Mouse (Mus musculus) stomach, embryonic 15.5 days (tissue): ENCODE results near the gene Plcl2. TPM values are rescaled to one million over a fixed set of nuclear protein-coding genes. Genes with fewer than 3 reads are reported as not detected.
A peak's percentile ranks its signal among the peaks of the same experiment; 100 is the strongest.

ENCODE experiments used
- ATAC-seq: fragments of 200-750 bp; cut with Nextera tagmentation; 2 replicates; pipeline ENCODE4 v1.8.0; 2017; ENCODE audit warnings: low read depth, moderate number of reproducible peaks, moderate TSS enrichment; ENCODE audit not compliant: insufficient read depth, low FRiP score
- H3K27ac ChIP-seq: fragments of 300-500 bp; sonication (generic); 2 replicates; pipeline ENCODE4 v1.5.1; 2015; ENCODE audit warnings: mild to moderate bottlenecking, inconsistent platforms
- H3K27me3 ChIP-seq: fragments of 300-500 bp; sonication (generic); replicated peaks from 2 replicates; pipeline ENCODE4 v1.6.1; 2015; ENCODE audit warnings: inconsistent platforms
- H3K36me3 ChIP-seq: fragments of 300-500 bp; sonication (generic); 2 replicates; pipeline ENCODE4 v1.6.1; 2015; ENCODE audit warnings: inconsistent platforms
- H3K4me1 ChIP-seq: fragments of 300-500 bp; sonication (generic); 2 replicates; pipeline ENCODE4 v1.6.1; 2015; ENCODE audit warnings: inconsistent platforms
- H3K4me2 ChIP-seq: fragments of 300-500 bp; sonication (generic); 2 replicates; pipeline ENCODE4 v1.6.1; 2015; ENCODE audit warnings: mild to moderate bottlenecking, inconsistent platforms
- H3K4me3 ChIP-seq: fragments of 300-500 bp; sonication (generic); replicated peaks from 2 replicates; pipeline ENCODE4 v1.5.1; 2015; ENCODE audit warnings: inconsistent platforms
- H3K9ac ChIP-seq: fragments of 300-500 bp; sonication (generic); 2 replicates; pipeline ENCODE4 v1.6.1; 2015; ENCODE audit warnings: inconsistent platforms
- H3K9me3 ChIP-seq: fragments of 300-500 bp; sonication (generic); 2 replicates; pipeline ENCODE4 v1.6.1; 2016; ENCODE audit warnings: inconsistent platforms
- WGBS: fragments of 180-500 bp; shearing (Covaris S2); methylation state at CpG from one replicate; pipeline ENCODE4 v1.1.7; 2015; 5-methylcytosine and 5-hydroxymethylcytosine counted together
- polyA plus RNA-seq: library from polyadenylated mRNA; unstranded; fragments of >200 nt; fragmentation: Nextera tagmentation; extraction: Ambion mirVana; gene quantifications from 2 replicates; pipeline ENCODE4 v1.2.1, GENCODE M21; 2015

The Plcl2 gene
- polyA plus RNA-seq, 1 experiment from 2014 or later = 3.7 TPM

- H3K9ac ChIP-seq = no peak overlapping the region
- ATAC-seq = no peak
- no peaks in the 10 kb centered on the region for H3K4me1 ChIP-seq
- no peak overlapping the region for H3K27ac ChIP-seq
- H3K4me3 ChIP-seq = no peak overlapping the region
- no peaks in the 10 kb centered on the region for H3K9me3 ChIP-seq
- WGBS = 76% methylated on average over 4 of the region's 4 CpGs
- H3K4me2 ChIP-seq = no peak overlapping the region
- no peaks in the 10 kb centered on the region for H3K36me3 ChIP-seq
- H3K27me3 ChIP-seq = no peaks in the 10 kb centered on the region
These were observed 159.5 kb downstream of the Plcl2 start for GRCm38 (mm10) chr17:50668681-50669208.

GRCm38 (mm10) chr17:50671416-50671815, 162.2 kb downstream of the Plcl2 start:
- Histone ChIP-seq H3K4me3 (no peak overlapping the region), H3K9ac (no peak overlapping the region), H3K27me3 (no peaks in the 10 kb centered on the region), H3K27ac (no peak overlapping the region), H3K4me1 (no peaks in the 10 kb centered on the region), H3K36me3 (no peaks in the 10 kb centered on the region), H3K4me2 (no peak overlapping the region), H3K9me3 (no peaks in the 10 kb centered on the region)
- ATAC-seq = no peak
- 55% methylated on average over 5 of the region's 5 CpGs for WGBS

- no peak for ATAC-seq
- Histone ChIP-seq H3K9me3 (no peaks in the 10 kb centered on the region), H3K4me3 (no peak overlapping the region), H3K9ac (no peak overlapping the region), H3K4me1 (0 out of 2 replicates have a peak, but pooled peaks cover 6% of the 10 kb centered on the region), H3K27ac (no peak overlapping the region), H3K27me3 (no peaks in the 10 kb centered on the region), H3K4me2 (no peak overlapping the region), H3K36me3 (no peaks in the 10 kb centered on the region)
- WGBS = 71% methylated on average over 7 of the region's 7 CpGs
These were observed 165.4 kb downstream of the Plcl2 start for GRCm38 (mm10) chr17:50674580-50674979.

- 65% methylated on average over 11 of the region's 11 CpGs for whole genome bisulfite sequencing
- Histone ChIP-seq H3K27ac (no peak overlapping the region), H3K4me3 (no peak overlapping the region), H3K4me2 (no peak overlapping the region), H3K27me3 (no peaks in the 10 kb centered on the region), H3K4me1 (0 out of 2 replicates have a peak, but pooled peaks cover 7% of the 10 kb centered on the region), H3K9me3 (no peaks in the 10 kb centered on the region), H3K9ac (no peak overlapping the region), H3K36me3 (no peaks in the 10 kb centered on the region)
- ATAC-seq = no peak
These were observed 166.0 kb downstream of the Plcl2 start for GRCm38 (mm10) chr17:50675231-50675630.

GRCm38 (mm10) chr17:50677334-50677733, 168.1 kb downstream of the Plcl2 start:
- H3K4me3 ChIP-seq = no peak overlapping the region
- 0 out of 2 replicates have a peak, but pooled peaks cover 7% of the 10 kb centered on the region for H3K4me1 ChIP-seq
- 94% methylated on average over 14 of the region's 14 CpGs for WGBS
- no peaks in the 10 kb centered on the region for H3K9me3 ChIP-seq
- H3K9ac ChIP-seq = no peak overlapping the region
- ATAC-seq = no peak; the same call in 1 of the 2 replicates
- H3K4me2 ChIP-seq = no peak overlapping the region
- H3K27me3 ChIP-seq = no peaks in the 10 kb centered on the region
- 0 out of 2 replicates have a peak overlapping the region, but pooled peaks have one; percentile 64 for H3K27ac ChIP-seq
- no peaks in the 10 kb centered on the region for H3K36me3 ChIP-seq

GRCm38 (mm10) chr17:50677978-50678712, 168.9 kb downstream of the Plcl2 start:
- H3K4me1 ChIP-seq = 0 out of 2 replicates have a peak, but pooled peaks cover 7% of the 10 kb centered on the region

GRCm38 (mm10) chr17:50678748-50679147, 169.5 kb downstream of the Plcl2 start:
- ATAC-seq = no peak
- WGBS = 67% methylated on average over 2 of the region's 2 CpGs
- Histone ChIP-seq H3K4me2 (no peak overlapping the region), H3K4me1 (0 out of 2 replicates have a peak, but pooled peaks cover 7% of the 10 kb centered on the region), H3K4me3 (no peak overlapping the region), H3K27ac (peak overlapping the region; percentile 64; the same call in 1 of the 2 replicates), H3K36me3 (no peaks in the 10 kb centered on the region), H3K9me3 (no peaks in the 10 kb centered on the region), H3K9ac (no peak overlapping the region), H3K27me3 (no peaks in the 10 kb centered on the region)

More at GRCm38 (mm10) chr17:50677978-50678712, 168.9 kb downstream of the Plcl2 start:
- ATAC-seq = peak; percentile 62; the same call in 1 of the 2 replicates
- 40% methylated on average over 10 of the region's 10 CpGs for WGBS
- no peaks in the 10 kb centered on the region for H3K27me3 ChIP-seq
- H3K4me3 ChIP-seq = no peak overlapping the region
- H3K9me3 ChIP-seq = no peaks in the 10 kb centered on the region
- peak overlapping the region; percentile 8; the same call in 1 of the 2 replicates for H3K4me2 ChIP-seq
- H3K9ac ChIP-seq = no peak overlapping the region
- H3K36me3 ChIP-seq = no peaks in the 10 kb centered on the region
- H3K27ac ChIP-seq = peak overlapping the region; percentile 64; the same call in 1 of the 2 replicates

GRCm38 (mm10) chr17:50679613-50680534, 170.7 kb downstream of the Plcl2 start:
- Histone ChIP-seq H3K9ac (no peak overlapping the region), H3K4me1 (0 out of 2 replicates have a peak, but pooled peaks cover 7% of the 10 kb centered on the region), H3K9me3 (no peaks in the 10 kb centered on the region), H3K4me2 (no peak overlapping the region), H3K27ac (no peak overlapping the region), H3K27me3 (no peaks in the 10 kb centered on the region), H3K36me3 (no peaks in the 10 kb centered on the region), H3K4me3 (no peak overlapping the region)
- ATAC-seq = no peak
- 83% methylated on average over 12 of the region's 12 CpGs for WGBS

GRCm38 (mm10) chr17:50682696-50683095, 173.5 kb downstream of the Plcl2 start:
- H3K4me3 ChIP-seq = no peak overlapping the region
- WGBS = 75% methylated on average over 3 of the region's 3 CpGs
- H3K4me2 ChIP-seq = no peak overlapping the region
- H3K4me1 ChIP-seq = 0 out of 2 replicates have a peak, but pooled peaks cover 3% of the 10 kb centered on the region
- no peaks in the 10 kb centered on the region for H3K27me3 ChIP-seq
- H3K36me3 ChIP-seq = no peaks in the 10 kb centered on the region
- no peak overlapping the region for H3K27ac ChIP-seq
- H3K9me3 ChIP-seq = no peaks in the 10 kb centered on the region
- ATAC-seq = no peak
- H3K9ac ChIP-seq = no peak overlapping the region

GRCm38 (mm10) chr17:50684960-50685645, 175.9 kb downstream of the Plcl2 start:
- Histone ChIP-seq H3K9ac (no peak overlapping the region), H3K4me1 (no peaks in the 10 kb centered on the region), H3K27me3 (no peaks in the 10 kb centered on the region), H3K4me3 (no peak overlapping the region), H3K27ac (no peak overlapping the region), H3K9me3 (no peaks in the 10 kb centered on the region), H3K36me3 (no peaks in the 10 kb centered on the region), H3K4me2 (no peak overlapping the region)
- ATAC-seq = peak; percentile 88
- 49% methylated on average over 7 of the region's 7 CpGs for WGBS

GRCm38 (mm10) chr17:50687670-50688069, 178.5 kb downstream of the Plcl2 start:
- Histone ChIP-seq H3K9me3 (no peaks in the 10 kb centered on the region), H3K4me1 (no peaks in the 10 kb centered on the region), H3K27me3 (no peaks in the 10 kb centered on the region), H3K4me2 (no peak overlapping the region), H3K9ac (no peak overlapping the region), H3K36me3 (no peaks in the 10 kb centered on the region), H3K4me3 (no peak overlapping the region), H3K27ac (no peak overlapping the region)
- no peak for ATAC-seq
- 75% methylated on average over 10 of the region's 10 CpGs for WGBS
